Mouse (Mus musculus) liver, embryonic 11.5 days (tissue): ENCODE measurements around the gene Fxyd3. TPM values are rescaled to one million over a fixed set of nuclear protein-coding genes. Genes with fewer than 3 reads are reported as not detected.
A peak's percentile ranks its signal among the peaks of the same experiment; 100 is the strongest.

ENCODE experiments used
- ATAC-seq: fragments of 200-750 bp; cut with Nextera tagmentation; replicated peaks from 2 replicates; pipeline ENCODE4 v1.8.0; 2017; ENCODE audit warnings: moderate number of reproducible peaks, mild to moderate bottlenecking, moderate TSS enrichment, moderate library complexity; ENCODE audit not compliant: low FRiP score
- DNase-seq: peaks from one replicate; pipeline ENCODE4 v3.0.0-alpha.2; 2017; ENCODE audit warnings: low spot score
- H3K27ac ChIP-seq: fragments of 300-500 bp; sonication (generic); 2 replicates; pipeline ENCODE4 v1.5.1; 2014; ENCODE audit warnings: mild to moderate bottlenecking, low read depth, low read length, control low read depth
- H3K27me3 ChIP-seq: fragments of 300-500 bp; sonication (generic); replicated peaks from 2 replicates; pipeline ENCODE4 v1.6.1; 2014; ENCODE audit warnings: low read length, mixed read lengths; ENCODE audit not compliant: control insufficient read depth, insufficient read depth
- H3K36me3 ChIP-seq: fragments of 300-500 bp; sonication (generic); 2 replicates; pipeline ENCODE4 v1.6.1; 2014; ENCODE audit warnings: mild to moderate bottlenecking, low read length, moderate library complexity, mixed read lengths; ENCODE audit not compliant: control insufficient read depth, insufficient read depth
- H3K4me1 ChIP-seq: fragments of 300-500 bp; sonication (generic); replicated peaks from 2 replicates; pipeline ENCODE4 v1.6.1; 2014; ENCODE audit warnings: low read length, mixed read lengths; ENCODE audit not compliant: control insufficient read depth, insufficient read depth
- H3K4me2 ChIP-seq: fragments of 300-500 bp; sonication (generic); 2 replicates; pipeline ENCODE4 v1.6.1; 2014; ENCODE audit warnings: mild to moderate bottlenecking, control low read depth, moderate library complexity
- H3K4me3 ChIP-seq: fragments of 300-500 bp; sonication (generic); 2 replicates; pipeline ENCODE4 v1.5.1; 2014; ENCODE audit warnings: low read depth, low read length, control low read depth
- H3K9ac ChIP-seq: fragments of 300-500 bp; sonication (generic); 2 replicates; pipeline ENCODE4 v1.6.1; 2014; ENCODE audit warnings: low read depth, low read length, control low read depth
- H3K9me3 ChIP-seq: fragments of 300-500 bp; sonication (generic); 2 replicates; pipeline ENCODE4 v1.6.1; 2016; ENCODE audit warnings: low read length, inconsistent platforms, mixed read lengths; ENCODE audit not compliant: control insufficient read depth
- WGBS: fragments of 180-500 bp; shearing (Covaris S2); extraction: QIAGEN DNeasy Blood & Tissue Kit; methylation state at CpG from one replicate; pipeline ENCODE4 v1.1.7; 2014; 5-methylcytosine and 5-hydroxymethylcytosine counted together
- polyA plus RNA-seq: library from polyadenylated mRNA; unstranded; fragments of >200 nt; fragmentation: Nextera tagmentation; extraction: Ambion mirVana; gene quantifications from 2 replicates; pipeline ENCODE4 v1.2.1, GENCODE M21; 2014

The Fxyd3 gene
- polyA plus RNA-seq, 1 experiment from 2014 or later = 1.2 TPM

DNA sequence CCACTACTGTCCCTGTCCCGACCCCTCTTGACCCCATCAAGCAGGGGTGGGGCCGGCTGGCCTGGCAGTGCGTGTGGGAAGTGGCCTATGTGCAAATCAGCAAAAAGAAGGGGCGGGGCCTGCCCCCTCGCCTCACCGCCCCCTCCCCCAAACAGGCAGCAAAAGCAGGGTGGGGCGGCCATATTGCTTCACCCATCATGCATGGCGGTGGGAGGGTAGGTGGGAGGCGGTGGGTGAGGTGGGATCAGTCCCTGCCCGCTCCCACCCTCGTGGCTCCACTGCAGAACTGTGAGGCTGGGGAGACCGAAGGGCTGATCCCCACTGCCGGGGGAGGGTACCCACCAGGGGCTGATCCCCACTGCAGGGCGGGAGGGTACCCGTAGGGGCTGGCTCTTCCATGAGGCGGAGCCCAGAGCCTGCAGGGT, 40.2 kb upstream of the Fxyd3 start:
- DNase-seq (no peak), ATAC-seq (peak; percentile 24; the same call in 1 of the 2 replicates)
- Histone ChIP-seq H3K9ac (no peak overlapping the region), H3K27ac (peak overlapping the region; percentile 85; the same call in 1 of the 2 replicates), H3K4me2 (peak overlapping the region; percentile 42), H3K27me3 (no peaks in the 10 kb centered on the region), H3K9me3 (no peaks in the 10 kb centered on the region), H3K36me3 (no peaks in the 10 kb centered on the region), H3K4me1 (peaks cover 28% of the 10 kb centered on the region), H3K4me3 (peak overlapping the region; percentile 25; the same call in 1 of the 2 replicates)
- 39% methylated on average over 16 of the region's 16 CpGs for WGBS

GRCm38 (mm10) chr7:31115587-31116043, 39.1 kb upstream of the Fxyd3 start:
- Histone ChIP-seq H3K9ac (peak overlapping the region; percentile 17; the same call in 1 of the 2 replicates), H3K27ac (peak overlapping the region; percentile 85), H3K4me3 (peak overlapping the region; percentile 41; the same call in 1 of the 2 replicates)

GRCm38 (mm10) chr7:31115182-31115581, 38.7 kb upstream of the Fxyd3 start, which contains the start of gene Hpn:
Hpn (minus strand) TSS chr7:31115290.
- Histone ChIP-seq H3K9ac (peak within 1 kb of the TSS; percentile 17; the same call in 1 of the 2 replicates), H3K4me2 (peak within 1 kb of the TSS; percentile 52), H3K36me3 (no peaks in the 10 kb centered on the region), H3K27me3 (no peaks in the 10 kb centered on the region), H3K9me3 (no peaks in the 10 kb centered on the region), H3K27ac (peak within 1 kb of the TSS; percentile 85), H3K4me1 (peaks cover 34% of the 10 kb centered on the region), H3K4me3 (peak within 1 kb of the TSS; percentile 41)
- ATAC-seq = peak; percentile 56
- 19% methylated on average over 14 of the region's 15 CpGs for WGBS
- DNase-seq = peak; percentile 52

More at GRCm38 (mm10) chr7:31115587-31116043, 39.1 kb upstream of the Fxyd3 start:
- peak; percentile 67 for ATAC-seq
- Histone ChIP-seq H3K27me3 (no peaks in the 10 kb centered on the region), H3K36me3 (no peaks in the 10 kb centered on the region), H3K4me2 (peak overlapping the region; percentile 52), H3K4me1 (peaks cover 34% of the 10 kb centered on the region), H3K9me3 (no peaks in the 10 kb centered on the region)
- 12% methylated on average over 17 of the region's 17 CpGs for WGBS
- peak; percentile 60 for DNase-seq

GRCm38 (mm10) chr7:31114646-31115045, 38.1 kb upstream of the Fxyd3 start:
- H3K27ac ChIP-seq = peak overlapping the region; percentile 85
- WGBS = 60% methylated on average over 10 of the region's 10 CpGs
- H3K4me3 ChIP-seq = peak overlapping the region; percentile 41
- H3K36me3 ChIP-seq = no peaks in the 10 kb centered on the region
- H3K9ac ChIP-seq = 0 out of 2 replicates have a peak overlapping the region, but pooled peaks have one; percentile 7
- ATAC-seq = no peak
- no peaks in the 10 kb centered on the region for H3K9me3 ChIP-seq
- H3K27me3 ChIP-seq = no peaks in the 10 kb centered on the region
- H3K4me1 ChIP-seq = peaks cover 34% of the 10 kb centered on the region
- peak overlapping the region; percentile 52 for H3K4me2 ChIP-seq
- no peak for DNase-seq

GRCm38 (mm10) chr7:31113800-31114199, 37.3 kb upstream of the Fxyd3 start:
- Histone ChIP-seq H3K4me3 (no peak overlapping the region), H3K27ac (no peak overlapping the region), H3K4me1 (peaks cover 39% of the 10 kb centered on the region)

DNA sequence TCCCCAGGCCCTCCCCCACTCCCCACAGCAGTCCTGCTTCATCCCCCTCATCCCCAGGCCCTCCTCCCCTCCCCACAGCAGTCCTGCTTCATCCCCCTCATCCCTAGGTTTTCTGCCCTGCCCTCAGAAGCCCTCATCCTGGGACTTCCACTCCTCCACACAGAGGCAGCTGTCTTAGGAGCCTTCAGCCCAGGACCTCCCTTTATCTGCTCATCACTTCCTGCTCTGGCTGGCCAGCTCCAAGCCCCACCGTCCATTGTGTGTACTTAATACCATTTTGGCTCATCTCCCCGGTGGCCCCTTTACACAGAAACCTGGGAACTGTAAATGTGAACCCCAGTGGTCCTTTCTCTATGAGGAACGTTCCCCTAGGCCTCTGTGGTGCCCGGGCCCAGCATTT, 35.5 kb upstream of the Fxyd3 start:
- no peaks in the 10 kb centered on the region for H3K27me3 ChIP-seq
- DNase-seq = no peak
- no peak for ATAC-seq
- WGBS = 16% methylated on average over 4 of the region's 4 CpGs
- H3K4me2 ChIP-seq = no peak overlapping the region
- H3K36me3 ChIP-seq = no peaks in the 10 kb centered on the region; the same call in 1 of the 2 replicates
- H3K27ac ChIP-seq = no peak overlapping the region
- H3K4me1 ChIP-seq = peaks cover 39% of the 10 kb centered on the region
- no peak overlapping the region for H3K9ac ChIP-seq
- no peaks in the 10 kb centered on the region for H3K9me3 ChIP-seq
- H3K4me3 ChIP-seq = no peak overlapping the region

More at GRCm38 (mm10) chr7:31113800-31114199, 37.3 kb upstream of the Fxyd3 start:
- ATAC-seq (no peak), DNase-seq (no peak)
- H3K4me2 ChIP-seq = peak overlapping the region; percentile 52
- no peaks in the 10 kb centered on the region for H3K9me3 ChIP-seq
- no peaks in the 10 kb centered on the region for H3K27me3 ChIP-seq
- H3K9ac ChIP-seq = no peak overlapping the region
- H3K36me3 ChIP-seq = no peaks in the 10 kb centered on the region
- WGBS = 64% methylated on average over 6 of the region's 6 CpGs

DNA sequence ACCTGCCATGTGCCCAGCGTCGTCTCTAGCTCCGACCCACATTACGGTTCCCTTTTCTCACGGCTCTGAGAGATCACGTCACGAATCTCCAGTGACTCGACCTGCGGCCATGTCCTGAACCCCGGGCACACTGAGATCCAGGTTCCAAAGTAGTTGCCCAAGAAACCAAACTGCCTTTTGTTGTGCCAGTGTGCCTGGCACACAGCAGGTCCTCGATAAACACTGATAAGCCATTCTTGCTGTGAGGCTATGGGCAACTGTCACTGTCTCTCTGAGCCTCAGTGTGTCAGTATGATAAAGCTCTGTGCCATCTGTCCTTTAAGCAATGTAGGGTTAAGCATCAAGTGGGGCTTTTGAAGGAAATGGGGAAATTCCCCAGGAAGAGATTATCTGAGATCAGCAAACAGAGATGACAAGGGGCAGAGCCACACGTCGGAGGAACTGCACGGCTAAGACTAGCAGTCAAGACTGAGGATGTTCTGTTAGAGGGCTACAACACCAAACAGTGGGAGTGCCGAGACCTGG, 34.4 kb upstream of the Fxyd3 start:
- H3K27me3 ChIP-seq = no peaks in the 10 kb centered on the region
- no peak overlapping the region for H3K9ac ChIP-seq
- ATAC-seq (no peak), DNase-seq (no peak)
- H3K36me3 ChIP-seq = no peaks in the 10 kb centered on the region; the same call in 1 of the 2 replicates
- 58% methylated on average over 15 of the region's 15 CpGs for WGBS
- no peak overlapping the region for H3K4me2 ChIP-seq
- H3K4me3 ChIP-seq = no peak overlapping the region
- H3K27ac ChIP-seq = 0 out of 2 replicates have a peak overlapping the region, but pooled peaks have one; percentile 19
- H3K4me1 ChIP-seq = peaks cover 34% of the 10 kb centered on the region
- no peaks in the 10 kb centered on the region for H3K9me3 ChIP-seq

- H3K27me3 ChIP-seq = no peaks in the 10 kb centered on the region
- ATAC-seq = no peak
- no peak for DNase-seq
- no peaks in the 10 kb centered on the region for H3K9me3 ChIP-seq
- WGBS = 81% methylated on average over 5 of the region's 5 CpGs
- no peak overlapping the region for H3K27ac ChIP-seq
- H3K9ac ChIP-seq = no peak overlapping the region
- no peak overlapping the region for H3K4me2 ChIP-seq
- no peaks in the 10 kb centered on the region; the same call in 1 of the 2 replicates for H3K36me3 ChIP-seq
- peaks cover 24% of the 10 kb centered on the region for H3K4me1 ChIP-seq
- no peak overlapping the region for H3K4me3 ChIP-seq
Measured at GRCm38 (mm10) chr7:31109796-31110195, 33.3 kb upstream of the Fxyd3 start.

- ATAC-seq (no peak), DNase-seq (no peak)
- Histone ChIP-seq H3K4me1 (peaks cover 24% of the 10 kb centered on the region), H3K27me3 (no peaks in the 10 kb centered on the region), H3K36me3 (no peaks in the 10 kb centered on the region; the same call in 1 of the 2 replicates), H3K4me2 (no peak overlapping the region), H3K9ac (no peak overlapping the region), H3K9me3 (no peaks in the 10 kb centered on the region), H3K27ac (no peak overlapping the region), H3K4me3 (no peak overlapping the region)
- 50% methylated on average over 6 of the region's 7 CpGs for WGBS
Measured at GRCm38 (mm10) chr7:31109091-31109490, 32.6 kb upstream of the Fxyd3 start.
